35 mouse cellular contexts compared by ENCODE assay signal in the genomic region with DNA sequence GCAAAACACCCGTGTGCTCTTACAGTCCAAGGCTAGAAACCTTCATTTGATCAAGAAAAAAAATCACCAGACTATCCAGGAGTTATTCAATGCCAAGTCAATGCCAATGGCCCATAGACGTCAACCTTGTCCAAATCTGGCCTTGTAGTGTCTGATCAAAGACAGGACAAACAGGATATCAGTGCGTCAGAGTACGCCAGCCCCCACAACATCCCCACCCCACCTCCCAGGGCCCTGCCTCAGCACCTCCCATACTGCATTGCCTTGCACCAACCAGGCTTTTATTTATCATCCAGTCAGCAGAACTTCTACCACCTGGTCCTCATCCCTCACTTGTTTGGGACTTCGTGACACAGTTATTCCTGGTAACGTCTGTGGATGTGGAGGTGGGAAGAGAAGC. TPM values are rescaled to one million over a fixed set of nuclear protein-coding genes. Genes with fewer than 3 reads are reported as not detected.
"Had no signal": no experiment of that assay in that cellular context is flagged by ENCODE, and none has a peak within 500 bp of the region (broad histone marks: within the 10 kb centered on the region; RNA-seq: fewer than 3 reads in every experiment).

No protein-coding gene starts in this region.

- H3K4me3 ChIP-seq: heart, embryonic 13.5 days; heart, embryonic 15.5 days; hindbrain, embryonic 13.5 days; hindbrain, embryonic 15.5 days; kidney, embryonic 15.5 days; limb, embryonic 13.5 days; limb, embryonic 15.5 days; liver, embryonic 12.5 days had no signal

- H3K4me2 ChIP-seq: heart, embryonic 11.5 days; heart, embryonic 13.5 days; heart, embryonic 15.5 days; hindbrain, embryonic 13.5 days; hindbrain, embryonic 15.5 days; kidney, embryonic 15.5 days; limb, embryonic 13.5 days; limb, embryonic 15.5 days; liver, embryonic 12.5 days had no signal

- H3K9me3 ChIP-seq: heart, embryonic 13.5 days; heart, embryonic 15.5 days; hindbrain, embryonic 13.5 days; hindbrain, embryonic 15.5 days; kidney, embryonic 15.5 days; limb, embryonic 13.5 days; limb, embryonic 15.5 days; liver, embryonic 12.5 days had no signal

- H3K9ac ChIP-seq: heart, embryonic 13.5 days; heart, embryonic 15.5 days; hindbrain, embryonic 13.5 days; hindbrain, embryonic 15.5 days; kidney, embryonic 15.5 days; limb, embryonic 13.5 days; limb, embryonic 15.5 days; liver, embryonic 12.5 days; liver, embryonic 14.5 days had no signal

- H3K36me3 ChIP-seq: heart, embryonic 13.5 days; heart, embryonic 15.5 days; hindbrain, embryonic 13.5 days; hindbrain, embryonic 15.5 days; kidney, embryonic 15.5 days; limb, embryonic 13.5 days; limb, embryonic 15.5 days; liver, embryonic 12.5 days had no signal

- DNase-seq: gastrocnemius, postnatal 14 days; heart, adult 18-20 months; heart, postnatal 14 days; heart, postnatal 36 days; kidney, adult 11 months; kidney, adult 2 months; kidney, adult 9 months; kidney, postnatal 14 days; kidney, postnatal 36 days; layer of hippocampus, adult 9-11 months; layer of hippocampus, postnatal 36 days; left cerebral cortex, postnatal 4 days; lung, adult 18-20 months had no signal

- H3K27me3 ChIP-seq: heart, embryonic 15.5 days; hindbrain, embryonic 15.5 days; limb, embryonic 15.5 days; liver, embryonic 12.5 days had no signal

- ATAC-seq: hindbrain, postnatal 0 days; liver, embryonic 12.5 days had no signal

- H3K27ac ChIP-seq: heart, embryonic 13.5 days; heart, embryonic 15.5 days; hindbrain, embryonic 13.5 days; hindbrain, embryonic 15.5 days; hindbrain, postnatal 0 days; kidney, embryonic 15.5 days; kidney, postnatal 0 days; limb, embryonic 13.5 days; limb, embryonic 15.5 days; liver, embryonic 12.5 days; liver, embryonic 14.5 days had no signal

- H3K4me1 ChIP-seq: heart, embryonic 13.5 days; heart, embryonic 15.5 days; hindbrain, embryonic 13.5 days; hindbrain, embryonic 15.5 days; kidney, embryonic 15.5 days; limb, embryonic 13.5 days; limb, embryonic 15.5 days; liver, embryonic 12.5 days had no signal

RNA-seq across cellular contexts. Expression of gene Slc6a5, which starts 14.7 kb away (rescaled TPM):
- total RNA-seq: gastrocnemius, adult 18-20 months; gastrocnemius, adult 8-10 months; gastrocnemius, postnatal 14 days; heart, adult 18-20 months; heart, adult 8-10 months; heart, postnatal 14 days; heart, postnatal 36 days; hematopoietic stem cell, adult 5-6 weeks; left cerebral cortex, postnatal 4 days; liver, adult 2 months had no signal
- polyA plus RNA-seq: heart, embryonic 11.5 days; heart, embryonic 13.5 days; heart, embryonic 15.5 days; heart, postnatal 0 days; intestine, embryonic 14.5 days; kidney, adult 2 months; kidney, postnatal 0 days; large intestine, adult 2 months; limb, embryonic 11.5 days; liver, adult 2 months; liver, embryonic 12.5 days; liver, embryonic 16.5 days had no signal
